Comparison of ENCODE assay signal across 8 mouse cellular contexts in the genomic region with DNA sequence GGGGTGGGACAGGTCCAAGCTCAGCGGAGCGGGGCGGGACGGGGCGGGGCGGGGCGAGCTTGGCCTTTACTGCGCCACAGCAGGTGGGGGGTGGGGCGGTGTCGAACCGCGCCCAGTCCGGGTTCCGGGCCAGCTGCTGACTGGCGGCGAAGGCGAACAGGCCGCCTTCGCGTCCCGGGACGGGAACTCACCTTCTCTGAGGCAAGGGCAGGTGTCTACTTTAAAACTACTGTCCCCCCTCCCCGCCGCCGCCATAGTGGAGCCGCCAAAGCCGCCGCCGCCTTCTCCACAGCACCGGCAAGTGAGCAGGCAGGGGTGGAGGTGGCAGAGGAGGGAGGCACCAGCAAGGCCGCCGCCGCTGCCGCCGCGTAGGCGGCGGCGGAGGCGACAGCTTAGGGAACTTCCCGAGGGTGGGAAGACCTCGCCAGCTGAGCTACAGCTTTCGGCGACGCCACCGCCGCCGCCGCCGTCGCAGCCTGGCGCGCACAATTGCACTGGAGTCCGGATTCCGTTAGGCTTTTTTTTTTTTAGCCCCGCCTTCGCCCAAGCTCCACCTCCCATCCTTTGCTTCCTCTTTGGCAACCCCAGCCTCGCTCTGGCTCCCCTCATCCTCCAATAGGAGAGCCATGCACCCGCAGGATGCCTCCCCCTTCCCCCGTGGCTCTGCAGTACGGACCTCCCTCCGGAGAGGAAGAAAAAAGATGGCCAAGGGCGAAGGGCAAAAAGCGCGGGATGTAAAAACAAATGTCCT. TPM values are rescaled to one million over a fixed set of nuclear protein-coding genes. Genes with fewer than 3 reads are reported as not detected.
DNase-seq lines count a peak whose midpoint lies in the region; ATAC-seq lines count a peak whose summit lies in the region.

TSS of gene Zmat1 (minus strand) at position 490 of the 751 bp plus-strand sequence.

- peak; percentile 95 for DNase-seq in adipocyte (ENCODE audit: low spot score)
- peak; percentile 89 for DNase-seq in embryo, embryonic 10 days (ENCODE audit: low spot score)
- DNase-seq in gastrocnemius, postnatal 10 days, result peak; percentile 76
- peak; percentile 93 for DNase-seq in induced T-regulatory cell, adult 2 months (ENCODE audit: low read depth)
- peak; percentile 87 to 88 for DNase-seq in left cerebral cortex, adult 9 months (ENCODE audit: low spot score in 2 of 2)
- DNase-seq in right cerebral cortex, postnatal 14 days, result peak; percentile 81
- DNase-seq in urinary bladder, postnatal 36 days (ENCODE audit: low spot score in 2 of 2), result peak; percentile 73 to 89

- ATAC-seq in megakaryocyte progenitor cell, adult 5-6 weeks (replicated peaks; ENCODE audit: poor library complexity), result peak; percentile 100

RNA-seq across cellular contexts. Expression of gene Zmat1, which starts in this region (rescaled TPM):
- 1 to 10 TPM; 1.3 to 2.5 TPM for total RNA-seq in gastrocnemius, postnatal 10 days (2021)
- total RNA-seq in megakaryocyte progenitor cell, adult 5-6 weeks (2015), result 5.8 and 8.6 TPM in 2 replicates
- 0.58 and 1.4 TPM in 2 replicates for total RNA-seq in megakaryocyte progenitor cell, adult 5-6 weeks (2017)

Comparison
In these comparisons a context has a peak if more than half of its experiments do, and no peak if none do; other contexts are left out.
1. Peak in every context shown above with its lines: DNase-seq and ATAC-seq.